Mouse (Mus musculus): ENCODE results near the gene Rabgap1l.

GRCm38 (mm10) chr1:160830608-160831498 is 37.8 kb upstream of the Rabgap1l start:
- TF ChIP-seq CTCF (IDR thresholded peaks at IDR 0.05; ENCODE audit: extremely low read depth, insufficient read depth, insufficient read length, insufficient replicate concordance): no peak
- no peak for TF ChIP-seq POLR2A (IDR thresholded peaks at IDR 0.05; ENCODE audit: low read depth, low read length)

All from spleen, adult 2 months (tissue).